Mouse (Mus musculus) kidney, embryonic 14.5 days (tissue): Measurements from ENCODE around the gene Prl8a9. TPM values are rescaled to one million over a fixed set of nuclear protein-coding genes. Genes with fewer than 3 reads are reported as not detected.

Experiments used
- ATAC-seq: fragments of 200-750 bp; cut with Nextera tagmentation; 2 replicates; pipeline ENCODE4 v1.8.0; 2017; ENCODE audit warnings: moderate number of reproducible peaks, mild to moderate bottlenecking, moderate TSS enrichment, moderate library complexity; ENCODE audit not compliant: low FRiP score, low TSS enrichment
- H3K27ac ChIP-seq: fragments of 300-500 bp; sonication (generic); 2 replicates; pipeline ENCODE4 v1.5.1; 2014; ENCODE audit warnings: low read depth, mild to moderate bottlenecking, low read length, moderate library complexity, mixed read lengths
- H3K27me3 ChIP-seq: fragments of 300-500 bp; sonication (generic); 2 replicates; pipeline ENCODE4 v1.6.1; 2014; ENCODE audit warnings: mild to moderate bottlenecking, low read length; ENCODE audit not compliant: control insufficient read depth, insufficient read depth
- H3K36me3 ChIP-seq: fragments of 300-500 bp; sonication (generic); 2 replicates; pipeline ENCODE4 v1.6.1; 2014; ENCODE audit warnings: low read length, mixed read lengths; ENCODE audit not compliant: control insufficient read depth, insufficient read depth
- H3K4me1 ChIP-seq: fragments of 300-500 bp; sonication (generic); 2 replicates; pipeline ENCODE4 v1.6.1; 2014; ENCODE audit warnings: low read length, mixed read lengths; ENCODE audit not compliant: control insufficient read depth, insufficient read depth
- H3K4me2 ChIP-seq: fragments of 300-500 bp; sonication (generic); replicated peaks from 2 replicates; pipeline ENCODE4 v1.6.1; 2014; ENCODE audit warnings: low read depth, mild to moderate bottlenecking, low read length
- H3K4me3 ChIP-seq: fragments of 300-500 bp; sonication (generic); 2 replicates; pipeline ENCODE4 v1.5.1; 2014; ENCODE audit warnings: mild to moderate bottlenecking, low read length
- H3K9ac ChIP-seq: fragments of 300-500 bp; sonication (generic); 2 replicates; pipeline ENCODE4 v1.6.1; 2014; ENCODE audit warnings: low read depth, mild to moderate bottlenecking, low read length, moderate library complexity
- H3K9me3 ChIP-seq: fragments of 300-500 bp; sonication (generic); 2 replicates; pipeline ENCODE4 v1.6.1; 2016; ENCODE audit warnings: low read length; ENCODE audit not compliant: control insufficient read depth
- WGBS: fragments of 180-500 bp; shearing (Covaris S2); extraction: QIAGEN DNeasy Blood & Tissue Kit; methylation state at CpG from one replicate; pipeline ENCODE4 v1.1.7; 2014; 5-methylcytosine and 5-hydroxymethylcytosine counted together
- polyA plus RNA-seq: library from polyadenylated mRNA; unstranded; fragments of >200 nt; fragmentation: Nextera tagmentation; extraction: Ambion mirVana; gene quantifications from 2 replicates; pipeline ENCODE4 v1.2.1, GENCODE M21; 2014

Gene Prl8a9
- not detected in 2 replicates for polyA plus RNA-seq

DNA sequence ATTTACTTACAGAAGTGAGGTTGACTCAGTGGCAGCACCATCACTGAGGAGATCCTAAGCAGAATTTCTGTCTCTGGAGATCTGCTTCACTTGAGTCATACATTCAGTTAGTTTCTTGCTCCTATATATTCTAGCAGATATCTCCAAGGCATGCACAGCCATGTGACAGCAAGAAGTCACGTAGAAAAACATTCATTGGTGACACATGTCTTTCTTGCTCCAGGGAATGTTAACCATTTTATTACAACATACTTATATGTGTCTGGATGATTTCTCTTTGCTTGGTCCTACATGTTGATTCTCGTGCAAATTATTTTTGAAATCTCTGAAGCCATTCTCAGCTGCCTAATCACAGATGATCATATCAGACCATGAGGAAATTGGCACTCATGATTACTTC is at the start of gene Prl8a9:
Gene Prl8a9 (minus strand): TSS at position 101 of the 400 bp plus-strand sequence.
- WGBS, result 85% methylated on average over 2 of the region's 2 CpGs
- Histone ChIP-seq H3K4me3 (no peak within 1 kb of the TSS), H3K36me3 (no peaks in the 10 kb centered on the region), H3K27me3 (no peaks in the 10 kb centered on the region), H3K9ac (no peak within 1 kb of the TSS), H3K4me2 (no peak within 1 kb of the TSS), H3K27ac (no peak within 1 kb of the TSS), H3K9me3 (no peaks in the 10 kb centered on the region), H3K4me1 (no peaks in the 10 kb centered on the region)
- no peak for ATAC-seq

GRCm38 (mm10) chr13:27610482-27610881 is 46.1 kb upstream of the Prl8a9 start, which contains the start of gene Prl7b1:
Gene Prl7b1 (minus strand): TSS chr13:27610582.
- Histone ChIP-seq H3K4me3 (no peak within 1 kb of the TSS), H3K9me3 (no peaks in the 10 kb centered on the region), H3K9ac (no peak within 1 kb of the TSS), H3K4me1 (no peaks in the 10 kb centered on the region), H3K36me3 (no peaks in the 10 kb centered on the region), H3K4me2 (no peak within 1 kb of the TSS), H3K27me3 (no peaks in the 10 kb centered on the region), H3K27ac (no peak within 1 kb of the TSS)
- 73% methylated on average over 4 of the region's 4 CpGs for whole genome bisulfite sequencing
- ATAC-seq, result no peak

- WGBS, result 83% methylated on average over 2 of the region's 2 CpGs
Measured at GRCm38 (mm10) chr13:27582071-27582470, 17.7 kb upstream of the Prl8a9 start, which contains the start of gene Prl8a1. Gene Prl8a1 (minus strand): TSS chr13:27582171.

DNA sequence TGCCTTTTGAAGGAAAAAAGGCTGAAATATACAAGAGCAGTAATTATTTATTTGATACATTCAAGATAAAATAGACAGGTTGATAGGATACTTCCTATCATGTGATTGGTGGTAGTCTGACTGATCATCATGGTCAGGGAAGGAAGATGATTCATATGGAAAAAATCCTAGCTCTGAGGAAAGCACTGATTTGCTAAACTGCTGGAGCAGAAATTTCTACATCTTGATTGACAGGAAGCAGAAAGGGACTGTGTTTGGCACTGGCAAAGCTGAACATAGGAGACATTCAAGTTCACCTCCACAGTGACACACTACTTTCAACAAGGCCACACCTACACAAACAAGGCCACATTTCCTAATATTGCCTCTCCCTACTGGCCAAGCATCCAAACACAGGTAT is 11.1 kb downstream of the Prl8a9 start:
- no peaks in the 10 kb centered on the region for H3K9me3 ChIP-seq
- ATAC-seq, result no peak
- no peak overlapping the region for H3K9ac ChIP-seq

More at GRCm38 (mm10) chr13:27582071-27582470, 17.7 kb upstream of the Prl8a9 start, which contains the start of gene Prl8a1:
- Histone ChIP-seq H3K27ac (no peak within 1 kb of the TSS), H3K27me3 (no peaks in the 10 kb centered on the region), H3K4me3 (no peak within 1 kb of the TSS), H3K9ac (no peak within 1 kb of the TSS), H3K4me1 (no peaks in the 10 kb centered on the region), H3K36me3 (no peaks in the 10 kb centered on the region), H3K4me2 (no peak within 1 kb of the TSS), H3K9me3 (no peaks in the 10 kb centered on the region)
- ATAC-seq, result no peak

GRCm38 (mm10) chr13:27523156-27523555 is 41.2 kb downstream of the Prl8a9 start:
- no peaks in the 10 kb centered on the region for H3K9me3 ChIP-seq
- H3K4me3 ChIP-seq, result no peak overlapping the region
- no peak overlapping the region for H3K4me2 ChIP-seq
- no peaks in the 10 kb centered on the region for H3K4me1 ChIP-seq
- no peaks in the 10 kb centered on the region for H3K36me3 ChIP-seq
- no peak overlapping the region for H3K27ac ChIP-seq
- WGBS, result 80% methylated on average over 4 of the region's 4 CpGs
- H3K9ac ChIP-seq, result no peak overlapping the region
- no peak for ATAC-seq
- no peaks in the 10 kb centered on the region for H3K27me3 ChIP-seq

More for the DNA sequence above, 11.1 kb downstream of the Prl8a9 start:
- no peak overlapping the region for H3K4me3 ChIP-seq
- H3K27me3 ChIP-seq, result no peaks in the 10 kb centered on the region
- H3K4me2 ChIP-seq, result no peak overlapping the region
- H3K27ac ChIP-seq, result no peak overlapping the region
- no peaks in the 10 kb centered on the region for H3K36me3 ChIP-seq
- no peaks in the 10 kb centered on the region for H3K4me1 ChIP-seq

DNA sequence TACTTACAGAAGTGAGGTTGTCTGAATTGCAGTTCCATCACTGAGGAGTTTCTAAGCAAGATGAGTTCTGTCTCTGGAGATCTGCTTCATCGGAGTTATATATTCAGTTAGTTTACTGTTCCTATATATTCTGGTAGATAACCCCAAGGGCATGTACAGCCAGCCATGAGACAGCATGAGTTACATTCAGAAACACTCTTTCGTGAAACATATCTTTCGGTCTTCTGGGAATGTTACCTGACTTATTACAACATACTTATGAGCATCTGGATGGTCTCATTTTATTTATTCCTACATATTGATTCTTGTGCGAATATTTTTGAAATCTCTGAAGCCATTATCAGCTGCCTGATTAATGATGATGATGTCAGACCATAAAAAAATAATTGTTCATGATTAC is 51.3 kb downstream of the Prl8a9 start, which contains the start of gene Prl8a8:
Gene Prl8a8 (minus strand): TSS at position 101 of the 400 bp plus-strand sequence.
- H3K4me1 ChIP-seq, result no peaks in the 10 kb centered on the region
- H3K4me3 ChIP-seq, result no peak within 1 kb of the TSS
- H3K27ac ChIP-seq, result no peak within 1 kb of the TSS
- H3K36me3 ChIP-seq, result no peaks in the 10 kb centered on the region
- no peak within 1 kb of the TSS for H3K4me2 ChIP-seq
- WGBS, result 87% methylated on average over 4 of the region's 4 CpGs
- H3K9me3 ChIP-seq, result no peaks in the 10 kb centered on the region
- no peak within 1 kb of the TSS for H3K9ac ChIP-seq
- no peaks in the 10 kb centered on the region for H3K27me3 ChIP-seq
- no peak for ATAC-seq

Other genes starting within 250 kb of the Prl8a9 start
- gene Prl8a2, start 218.9 kb downstream of the Prl8a9 start, polyA plus RNA-seq, result not detected in 2 replicates
- not detected in 2 replicates for gene Prl2b1, start 173.8 kb downstream of the Prl8a9 start, polyA plus RNA-seq
- not detected in 2 replicates for gene Prl8a6, start 125.9 kb downstream of the Prl8a9 start, polyA plus RNA-seq
- gene Prl8a8, start 51.4 kb downstream of the Prl8a9 start, polyA plus RNA-seq, result not detected in 2 replicates
- gene Prl8a1, start 17.6 kb upstream of the Prl8a9 start, polyA plus RNA-seq, result not detected in 2 replicates
- gene Prl7b1, start 46.0 kb upstream of the Prl8a9 start, polyA plus RNA-seq, result not detected in 2 replicates
- gene Prl7a1, start 77.9 kb upstream of the Prl8a9 start, polyA plus RNA-seq, result not detected in 2 replicates
- not detected in 2 replicates for gene Prl7a2, start 103.4 kb upstream of the Prl8a9 start, polyA plus RNA-seq
- gene Prl7d1, start 152.1 kb upstream of the Prl8a9 start, polyA plus RNA-seq, result not detected in 2 replicates
- gene Prl7c1, start 216.2 kb upstream of the Prl8a9 start, polyA plus RNA-seq, result not detected in 2 replicates
- gene Prl2a1, start 237.0 kb upstream of the Prl8a9 start, polyA plus RNA-seq, result not detected in 2 replicates